Mouse (Mus musculus) liver, adult 2 months (tissue): Measurements from ENCODE around the gene Ccdc138. TPM values are rescaled to one million over a fixed set of nuclear protein-coding genes. Genes with fewer than 3 reads are reported as not detected.
A peak's percentile ranks its signal among the peaks of the same experiment; 100 is the strongest.

Experiments
- DNase-seq: peaks from one replicate; pipeline ENCODE4 v3.0.0-alpha.2; 2011; ENCODE audit warnings: low read depth, low spot score; ENCODE audit errors: extremely low read depth
- H3K27ac ChIP-seq: fragments of 200-500 bp; replicated peaks from 2 replicates; pipeline ENCODE4 v1.5.1; 2012; ENCODE audit warnings: low read depth, mild to moderate bottlenecking, control low read depth, inconsistent platforms, low read length; ENCODE audit not compliant: insufficient read depth
- H3K27me3 ChIP-seq: fragments of 200-500 bp; 2 replicates; pipeline ENCODE4 v1.6.1; 2012; ENCODE audit warnings: mild to moderate bottlenecking, moderate library complexity, low read length, inconsistent platforms; ENCODE audit not compliant: control insufficient read depth, insufficient read depth
- H3K36me3 ChIP-seq: fragments of 200-500 bp; 2 replicates; pipeline ENCODE4 v1.6.1; 2012; ENCODE audit warnings: low read length, inconsistent platforms; ENCODE audit not compliant: control insufficient read depth, insufficient read depth
- H3K4me1 ChIP-seq: fragments of 200-500 bp; 2 replicates; pipeline ENCODE4 v1.6.1; 2011; ENCODE audit warnings: low read length; ENCODE audit not compliant: control insufficient read depth, insufficient read depth
- H3K4me3 ChIP-seq: fragments of 200-500 bp; 2 replicates; pipeline ENCODE4 v1.5.1; 2011; ENCODE audit warnings: low read depth, mild to moderate bottlenecking, control low read depth, low read length, moderate library complexity; ENCODE audit not compliant: insufficient read depth
- H3K79me2 ChIP-seq: fragments of 200-500 bp; 2 replicates; pipeline ENCODE4 v1.6.1; 2012; ENCODE audit warnings: inconsistent platforms, mild to moderate bottlenecking, low read length, moderate library complexity; ENCODE audit not compliant: control insufficient read depth, insufficient read depth
- H3K9ac ChIP-seq: fragments of 200-500 bp; 2 replicates; pipeline ENCODE4 v1.6.1; 2012; ENCODE audit warnings: low read depth, mild to moderate bottlenecking, control low read depth, inconsistent platforms, low read length
- CTCF ChIP-seq: fragments of 200-500 bp; IDR thresholded peaks from 2 replicates; pipeline ENCODE4 v1.5.1; 2011; ENCODE audit warnings: low read depth, low read length, control low read depth
- POLR2A ChIP-seq: fragments of 200-500 bp; IDR thresholded peaks from 2 replicates; pipeline ENCODE4 v1.6.1; 2011; ENCODE audit warnings: low read length, control low read depth; ENCODE audit not compliant: insufficient read depth; ENCODE audit errors: extremely low read depth
- whole genome bisulfite sequencing: fragments of 180-500 bp; shearing (Covaris S2); methylation state at CpG from one replicate; pipeline ENCODE4 v1.1.7; 2018; 5-methylcytosine and 5-hydroxymethylcytosine counted together
- polyA plus RNA-seq: library from polyadenylated mRNA; depleted of rRNA; stranded (reverse); fragments of >200 nt; gene quantifications from 2 replicates; pipeline ENCODE4 v1.2.3, GENCODE M21; 2012
- total RNA-seq: library from RNA; depleted of rRNA; stranded (reverse); fragments of >200 nt; gene quantifications from 2 replicates; pipeline ENCODE4 v1.2.3, GENCODE M21; 2014

Ccdc138 gene
- total and polyA plus RNA-seq, 2 experiments, result 0.31 to 2.5 TPM

DNA sequence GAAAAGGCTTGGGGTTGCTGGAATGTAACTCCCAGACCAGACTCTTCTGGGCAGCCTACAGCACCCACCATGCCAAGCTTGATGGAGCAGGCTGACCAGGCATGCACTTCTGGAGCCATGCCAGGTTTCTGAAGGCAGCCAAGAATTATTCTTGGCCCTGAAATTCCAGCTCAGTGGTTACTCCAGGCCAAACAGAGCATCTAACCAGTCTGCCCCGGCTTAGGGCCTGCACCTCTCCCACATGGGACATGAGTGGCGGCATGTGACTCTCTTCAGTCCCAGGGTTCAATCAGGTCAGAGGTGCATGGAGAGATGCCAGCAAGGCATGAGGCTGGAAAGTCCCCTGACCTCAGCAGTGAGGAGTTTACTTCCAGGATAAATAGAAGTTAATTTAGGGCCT lies 107.0 kb downstream of the Ccdc138 start:
- WGBS, result 53% methylated on average over 2 of the region's 2 CpGs
- no peak overlapping the region for H3K27ac ChIP-seq
- DNase-seq, result peak; percentile 33

DNA sequence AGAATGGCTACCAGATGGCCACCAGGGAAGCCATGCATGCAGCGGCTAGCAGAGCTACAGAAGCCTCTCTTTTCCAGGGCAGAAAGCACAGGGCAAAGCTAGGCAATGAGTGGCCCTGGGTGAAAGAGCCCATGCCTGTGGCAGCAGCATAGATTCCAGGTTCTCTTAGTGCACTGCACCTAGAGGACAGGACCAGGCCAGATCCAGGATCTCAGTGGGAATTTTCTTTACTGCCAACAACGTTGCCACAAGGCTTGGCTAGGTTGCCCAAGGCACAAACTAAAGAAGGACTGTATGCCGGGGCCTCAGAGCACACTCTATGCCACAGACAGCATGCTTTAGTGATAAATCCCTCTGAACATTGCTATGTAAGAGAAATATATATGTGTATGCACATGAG lies 108.6 kb downstream of the Ccdc138 start:
- 86% methylated on average over 3 of the region's 3 CpGs for WGBS
- no peak for DNase-seq

More for the DNA sequence above, 107.0 kb downstream of the Ccdc138 start:
- no peak overlapping the region for H3K4me3 ChIP-seq
- no peaks in the 10 kb centered on the region for H3K4me1 ChIP-seq
- H3K27me3 ChIP-seq, result no peaks in the 10 kb centered on the region
- H3K79me2 ChIP-seq, result no peaks in the 10 kb centered on the region
- H3K9ac ChIP-seq, result no peak overlapping the region
- TF ChIP-seq CTCF, result no peak
- H3K36me3 ChIP-seq, result no peaks in the 10 kb centered on the region

DNA sequence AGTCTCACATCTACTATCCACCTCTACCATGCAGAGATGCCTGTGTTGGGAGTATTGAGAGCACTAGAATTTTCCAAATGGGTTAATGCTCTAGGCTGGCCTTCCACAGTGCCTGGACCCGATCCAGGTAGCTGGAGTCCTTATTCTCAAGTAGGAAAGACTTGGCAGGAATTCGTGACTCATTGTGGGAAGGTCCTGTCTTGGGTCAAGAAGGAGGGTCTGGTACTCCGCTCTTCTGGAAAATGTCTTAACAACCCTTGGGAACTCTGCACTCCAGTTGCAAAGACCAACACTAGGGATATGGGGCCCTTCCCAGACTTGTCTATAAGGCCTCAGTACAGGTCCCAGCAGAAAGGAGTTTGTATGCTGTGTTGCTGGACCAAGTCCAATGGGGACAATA lies 111.1 kb downstream of the Ccdc138 start:
- H3K36me3 ChIP-seq, result no peaks in the 10 kb centered on the region
- no peaks in the 10 kb centered on the region for H3K79me2 ChIP-seq
- H3K4me3 ChIP-seq, result no peak overlapping the region
- H3K4me1 ChIP-seq, result no peaks in the 10 kb centered on the region
- H3K27me3 ChIP-seq, result no peaks in the 10 kb centered on the region
- no peak overlapping the region for H3K9ac ChIP-seq
- TF ChIP-seq POLR2A (no peak), CTCF (no peak)
- 63% methylated on average over 3 of the region's 3 CpGs for WGBS
- DNase-seq, result peak; percentile 5
- no peak overlapping the region for H3K27ac ChIP-seq

More for the DNA sequence above, 108.6 kb downstream of the Ccdc138 start:
- no peaks in the 10 kb centered on the region for H3K36me3 ChIP-seq
- H3K9ac ChIP-seq, result no peak overlapping the region
- no peaks in the 10 kb centered on the region for H3K79me2 ChIP-seq
- H3K4me3 ChIP-seq, result no peak overlapping the region
- TF ChIP-seq CTCF (no peak), POLR2A (no peak)
- H3K27me3 ChIP-seq, result no peaks in the 10 kb centered on the region
- H3K27ac ChIP-seq, result no peak overlapping the region
- H3K4me1 ChIP-seq, result no peaks in the 10 kb centered on the region

DNA sequence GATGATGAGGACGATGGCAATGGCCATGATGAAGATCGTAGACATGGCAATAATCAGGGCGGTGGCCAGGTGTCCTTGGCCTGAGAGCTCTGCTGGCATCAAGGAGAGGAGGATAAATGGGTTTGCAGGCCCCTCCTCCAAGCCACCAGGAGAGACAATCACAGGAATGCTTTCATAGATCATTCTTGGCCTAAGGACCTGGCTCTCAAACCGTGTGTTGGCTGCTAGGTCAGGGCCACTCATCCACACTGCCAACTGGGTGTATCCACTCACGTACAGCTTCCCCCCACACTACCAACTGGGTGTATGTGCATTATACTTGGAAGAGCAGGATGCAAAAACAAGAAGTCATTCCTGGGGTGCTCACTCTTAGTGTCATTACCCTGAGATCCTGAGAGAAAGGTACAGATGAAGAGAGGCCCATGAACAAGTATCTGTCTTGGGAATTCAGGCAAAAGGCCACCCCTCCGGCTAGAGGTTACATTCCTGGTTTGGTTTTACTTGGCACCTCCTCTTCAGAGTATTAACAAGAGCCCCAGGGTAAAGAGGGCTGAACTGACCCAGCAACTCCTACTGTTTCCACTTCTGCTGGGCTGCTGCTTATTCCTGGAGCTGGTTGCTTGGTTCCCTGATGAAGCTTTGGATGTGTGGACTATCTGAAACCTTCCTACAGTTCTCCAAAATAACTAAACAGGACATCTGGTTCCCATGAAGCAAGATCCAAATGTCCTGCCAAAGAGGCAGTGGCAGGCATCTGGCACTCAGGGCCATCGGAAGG lies 112.9 kb downstream of the Ccdc138 start:
- Histone ChIP-seq H3K36me3 (no peaks in the 10 kb centered on the region), H3K27me3 (no peaks in the 10 kb centered on the region), H3K79me2 (no peaks in the 10 kb centered on the region), H3K4me1 (no peaks in the 10 kb centered on the region), H3K9ac (no peak overlapping the region), H3K27ac (no peak overlapping the region), H3K4me3 (no peak overlapping the region)
- no peak for TF ChIP-seq POLR2A
- no peak for TF ChIP-seq CTCF
- WGBS, result 83% methylated on average over 7 of the region's 7 CpGs
- no peak for DNase-seq

DNA sequence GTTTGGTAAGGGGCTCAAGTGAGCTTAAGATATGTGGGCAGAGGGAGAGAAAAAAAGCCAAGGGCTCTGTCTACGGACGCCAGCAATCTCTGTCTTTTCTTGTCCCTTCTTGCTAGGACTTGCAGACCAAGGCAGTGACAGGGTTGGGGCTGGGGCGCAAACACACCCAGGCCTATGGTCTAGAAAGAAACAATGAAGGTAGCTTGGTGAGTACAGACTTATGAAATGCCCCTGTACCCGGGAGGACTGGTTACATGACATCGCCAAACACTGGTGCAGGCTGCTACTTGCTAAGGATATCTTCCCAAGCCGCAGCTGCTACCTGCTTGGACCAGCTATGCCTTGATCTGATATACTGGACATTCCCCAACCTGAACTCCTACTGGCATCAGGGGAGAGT lies 116.9 kb downstream of the Ccdc138 start:
- no peaks in the 10 kb centered on the region for H3K79me2 ChIP-seq
- H3K36me3 ChIP-seq, result no peaks in the 10 kb centered on the region
- no peaks in the 10 kb centered on the region for H3K4me1 ChIP-seq
- TF ChIP-seq POLR2A, result no peak
- TF ChIP-seq CTCF, result no peak
- DNase-seq, result no peak
- no peak overlapping the region for H3K27ac ChIP-seq
- no peak overlapping the region for H3K4me3 ChIP-seq
- WGBS, result 86% methylated on average over 6 of the region's 6 CpGs
- no peaks in the 10 kb centered on the region for H3K27me3 ChIP-seq
- H3K9ac ChIP-seq, result no peak overlapping the region

DNA sequence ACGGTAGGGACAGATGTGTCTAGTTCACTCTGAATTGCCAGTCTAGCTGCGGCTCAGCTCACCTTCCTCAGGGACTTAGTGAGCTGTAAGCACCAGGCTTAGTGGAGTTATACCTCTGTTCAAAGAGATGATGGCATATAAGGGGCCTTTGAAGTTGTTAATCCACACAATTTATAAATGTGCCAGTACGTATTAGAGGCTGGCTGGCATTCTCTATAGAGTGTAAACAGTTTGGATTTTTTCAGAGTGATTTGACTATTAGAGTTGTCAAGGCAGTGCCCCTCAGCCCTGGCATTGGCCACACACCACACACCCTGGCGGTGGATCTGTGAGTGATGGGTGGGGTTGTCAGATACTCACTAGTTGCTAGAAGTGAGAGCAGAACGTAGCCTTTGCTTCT lies 118.8 kb downstream of the Ccdc138 start:
- H3K27ac ChIP-seq, result no peak overlapping the region
- 89% methylated on average over 5 of the region's 5 CpGs for WGBS
- TF ChIP-seq POLR2A, result no peak
- no peak for TF ChIP-seq CTCF
- H3K4me3 ChIP-seq, result no peak overlapping the region
- no peak overlapping the region for H3K9ac ChIP-seq
- no peaks in the 10 kb centered on the region for H3K27me3 ChIP-seq
- no peaks in the 10 kb centered on the region for H3K36me3 ChIP-seq
- no peaks in the 10 kb centered on the region for H3K79me2 ChIP-seq
- H3K4me1 ChIP-seq, result no peaks in the 10 kb centered on the region
- no peak for DNase-seq
